Mouse (Mus musculus): ENCODE results near the gene Hnrnpc.

Gene Hnrnpc

GRCm38 (mm10) chr14:52103856-52104676 lies at the start of gene Hnrnpc:
TSS of gene Hnrnpc (minus strand) at chr14:52104028.
- peak; percentile 100 for DNase-seq (ENCODE audit: low spot score in 2 of 2)

- DNase-seq (ENCODE audit: low spot score in 2 of 2) = no peak
These were observed 48.8 kb upstream of the Hnrnpc start for GRCm38 (mm10) chr14:52152613-52153012.

DNA sequence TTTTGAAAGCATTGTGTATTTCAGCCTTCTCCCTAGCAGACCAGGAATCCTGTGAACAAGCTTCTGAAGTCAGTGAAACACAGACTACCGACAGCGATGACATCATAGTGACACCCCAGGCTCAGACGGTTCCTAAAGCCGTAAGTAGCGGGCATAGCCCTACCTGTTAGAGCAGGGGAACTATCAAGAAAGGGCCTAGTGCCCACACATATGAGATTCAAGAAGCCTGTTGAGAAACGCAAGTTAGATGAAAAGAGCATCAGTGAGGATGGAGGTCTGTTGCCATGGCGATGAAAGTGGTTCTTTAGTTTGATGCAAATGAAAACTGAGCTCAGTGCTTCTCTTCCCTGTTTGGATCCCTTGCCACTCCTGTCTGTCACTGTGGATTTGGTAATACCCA lies 48.4 kb upstream of the Hnrnpc start:
- no peak for DNase-seq (ENCODE audit: low spot score in 2 of 2)

GRCm38 (mm10) chr14:52149888-52150287 lies 46.1 kb upstream of the Hnrnpc start:
- DNase-seq (ENCODE audit: low spot score in 2 of 2) = no peak

GRCm38 (mm10) chr14:52146540-52146939 lies 42.7 kb upstream of the Hnrnpc start:
- no peak for DNase-seq (ENCODE audit: low spot score in 2 of 2)

- DNase-seq (ENCODE audit: low spot score in 2 of 2) = no peak
These were observed 40.3 kb upstream of the Hnrnpc start for GRCm38 (mm10) chr14:52144165-52144564.

GRCm38 (mm10) chr14:52141445-52142127 lies 37.8 kb upstream of the Hnrnpc start:
- DNase-seq (ENCODE audit: low spot score in 2 of 2) = no peak

GRCm38 (mm10) chr14:52140577-52141444 lies 37.0 kb upstream of the Hnrnpc start:
- DNase-seq (ENCODE audit: low spot score in 2 of 2) = no peak

- DNase-seq (ENCODE audit: low spot score in 2 of 2) = no peak
These were observed 29.8 kb upstream of the Hnrnpc start for GRCm38 (mm10) chr14:52133584-52133983.

GRCm38 (mm10) chr14:52124636-52125035 lies 20.8 kb upstream of the Hnrnpc start:
- no peak for DNase-seq (ENCODE audit: low spot score in 2 of 2)

DNA sequence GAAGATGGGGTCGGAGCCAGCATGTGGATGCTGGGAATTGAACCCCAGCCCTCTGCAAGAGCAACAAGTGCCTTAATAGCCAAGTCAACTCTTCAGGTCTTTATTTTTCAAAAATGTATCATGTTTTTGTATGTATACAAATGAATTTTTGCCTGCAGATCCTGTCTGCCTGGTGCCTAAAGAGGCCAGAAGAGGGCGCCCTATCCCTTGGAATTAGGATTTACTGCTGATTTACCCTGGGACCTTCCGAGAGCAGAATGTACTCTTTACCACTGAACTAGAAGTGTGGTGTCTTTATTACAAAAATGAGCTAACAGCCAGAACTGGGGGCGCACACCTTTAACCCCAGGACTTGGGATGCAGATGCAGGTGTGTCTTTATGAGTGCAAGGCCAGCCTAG lies 20.1 kb upstream of the Hnrnpc start:
- DNase-seq (ENCODE audit: low spot score in 2 of 2) = peak in 1 of 2 experiments; percentile 70

DNA sequence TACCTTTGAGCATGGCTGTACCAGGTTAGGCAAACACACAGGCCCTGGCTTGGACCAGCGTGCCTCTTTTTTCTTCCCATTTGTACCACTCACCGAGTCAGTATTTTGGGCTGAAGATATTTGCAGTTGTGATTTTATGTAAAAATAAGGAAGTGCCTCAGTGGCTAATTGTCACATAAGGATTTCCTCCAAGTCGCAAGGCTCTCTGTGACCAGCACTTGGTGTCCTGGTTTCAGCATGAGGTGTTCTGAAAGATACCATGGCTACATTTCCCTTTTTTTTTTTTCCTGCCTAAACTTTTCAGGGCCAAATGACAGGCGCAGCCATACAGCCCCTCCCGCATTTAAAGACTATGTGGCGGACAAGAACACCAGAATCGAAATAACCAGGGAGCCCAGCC lies 16.3 kb upstream of the Hnrnpc start:
- DNase-seq (ENCODE audit: low spot score in 2 of 2) = no peak

- DNase-seq (ENCODE audit: low spot score in 2 of 2) = peak; percentile 47 to 64
These were observed 15.2 kb upstream of the Hnrnpc start for GRCm38 (mm10) chr14:52118823-52119608.

DNA sequence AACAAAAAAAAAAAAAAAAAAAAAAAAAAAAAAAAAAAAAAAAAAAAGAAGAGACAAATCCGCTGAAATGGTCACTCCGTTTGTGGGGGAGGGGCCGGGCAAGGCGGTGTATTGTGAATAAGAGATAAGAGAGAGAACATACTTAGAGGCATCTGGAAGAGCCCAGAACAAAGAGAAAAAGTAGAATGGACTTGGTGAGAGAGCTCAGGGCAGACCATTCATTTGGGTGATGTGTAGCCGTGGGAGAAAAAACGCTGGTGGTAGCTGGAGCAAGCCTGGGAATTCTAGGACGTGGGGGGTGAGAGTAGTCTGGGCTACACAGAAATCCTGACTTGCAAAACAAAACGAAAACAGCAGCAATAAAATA lies 14.6 kb upstream of the Hnrnpc start:
- DNase-seq (ENCODE audit: low spot score in 2 of 2) = no peak

GRCm38 (mm10) chr14:52117241-52117640 lies 13.4 kb upstream of the Hnrnpc start:
- no peak for DNase-seq (ENCODE audit: low spot score in 2 of 2)

GRCm38 (mm10) chr14:52114101-52114500 lies 10.3 kb upstream of the Hnrnpc start:
- DNase-seq (ENCODE audit: low spot score in 2 of 2) = no peak

DNA sequence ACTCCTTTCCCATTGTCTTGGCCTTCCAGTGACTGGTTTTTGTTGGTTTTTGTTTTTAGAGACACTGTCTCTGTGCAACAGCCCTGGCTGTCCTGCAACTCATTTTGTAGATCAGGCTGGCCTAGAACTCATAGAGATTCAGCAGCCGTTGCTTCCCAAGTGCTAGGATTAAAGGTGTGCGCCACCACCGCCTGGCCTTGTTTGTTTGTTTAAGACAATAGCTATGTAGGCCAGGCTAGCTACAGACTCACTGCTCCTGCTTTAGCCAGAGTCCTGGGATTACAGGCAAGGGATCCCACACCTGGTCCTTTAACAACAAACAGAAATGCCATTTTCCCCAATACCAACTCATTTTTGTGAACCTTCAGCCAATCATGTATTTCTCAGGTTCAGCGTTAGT lies 6.5 kb upstream of the Hnrnpc start, which contains the start of gene Rpgrip1:
TSS of gene Rpgrip1 (plus strand) at position 359 of the 400 bp plus-strand sequence.
- no peak for DNase-seq (ENCODE audit: low spot score in 2 of 2)

GRCm38 (mm10) chr14:52108025-52108424 lies 4.2 kb upstream of the Hnrnpc start:
- DNase-seq (ENCODE audit: low spot score in 2 of 2) = no peak

DNA sequence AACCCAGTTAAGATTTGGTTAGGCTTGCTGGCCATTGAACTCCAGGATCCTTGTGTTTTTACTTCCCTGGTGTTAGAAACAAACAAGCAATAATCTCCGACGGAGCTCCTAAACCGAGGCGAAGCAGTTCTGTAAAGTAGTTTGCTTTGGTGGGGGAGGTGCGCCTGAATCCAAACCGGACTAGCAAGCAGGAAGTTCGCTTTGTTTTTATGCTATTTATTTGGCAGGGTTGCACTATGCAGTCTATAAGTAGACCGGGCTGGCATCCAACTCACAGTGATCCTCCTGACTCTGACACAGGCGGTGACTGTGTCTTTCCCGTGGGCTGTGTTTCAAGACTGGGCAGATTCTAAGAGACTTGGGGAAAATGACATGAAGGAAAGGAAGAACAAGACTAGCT lies 2.9 kb upstream of the Hnrnpc start:
- DNase-seq (ENCODE audit: low spot score in 2 of 2) = peak; percentile 49 to 68

DNA sequence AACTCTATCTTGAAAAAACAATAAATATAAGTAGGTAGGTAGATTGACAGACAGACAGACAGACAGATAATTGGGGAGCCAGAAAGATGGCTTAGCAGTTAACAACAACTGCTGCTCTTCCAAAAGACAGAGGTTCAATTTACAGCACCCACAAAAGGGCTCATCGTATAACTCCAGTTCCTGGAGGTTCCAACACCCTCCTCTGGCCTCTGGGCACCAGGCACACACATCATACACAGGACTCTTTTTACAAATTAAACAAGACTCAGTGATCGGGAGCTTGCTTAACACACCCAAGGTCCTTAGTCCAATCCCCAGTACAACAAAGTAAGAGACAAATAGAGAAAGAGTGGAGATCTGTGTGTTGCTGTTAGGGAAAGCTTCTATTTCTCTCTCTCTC lies 1.5 kb upstream of the Hnrnpc start:
- DNase-seq (ENCODE audit: low spot score in 2 of 2) = no peak

- no peak for DNase-seq (ENCODE audit: low spot score in 2 of 2)
These were observed 953 bp upstream of the Hnrnpc start for GRCm38 (mm10) chr14:52104677-52105285.
